Mouse (Mus musculus) kidney, adult 2 months (tissue): ENCODE measurements around the gene Snd1. TPM values are rescaled to one million over a fixed set of nuclear protein-coding genes. Genes with fewer than 3 reads are reported as not detected.

Experiments used
- DNase-seq: peaks from one replicate; pipeline ENCODE4 v3.0.0; 2021
- H3K27ac ChIP-seq: fragments of 200-500 bp; 2 replicates; pipeline ENCODE4 v1.5.1; 2012; ENCODE audit warnings: low read depth, low read length, control low read depth, inconsistent platforms; ENCODE audit not compliant: insufficient read depth
- H3K27me3 ChIP-seq: fragments of 200-500 bp; replicated peaks from 2 replicates; pipeline ENCODE4 v1.6.1; 2012; ENCODE audit warnings: mild to moderate bottlenecking, moderate library complexity, low read length, inconsistent platforms; ENCODE audit not compliant: control insufficient read depth, insufficient read depth
- H3K36me3 ChIP-seq: fragments of 200-500 bp; 2 replicates; pipeline ENCODE4 v1.6.1; 2012; ENCODE audit warnings: mild to moderate bottlenecking, moderate library complexity, low read length, inconsistent platforms; ENCODE audit not compliant: control insufficient read depth, insufficient read depth
- H3K4me1 ChIP-seq: fragments of 200-500 bp; 2 replicates; pipeline ENCODE4 v1.6.1; 2011; ENCODE audit warnings: low read length; ENCODE audit not compliant: control insufficient read depth, insufficient read depth
- H3K4me3 ChIP-seq: fragments of 200-500 bp; 2 replicates; pipeline ENCODE4 v1.5.1; 2011; ENCODE audit warnings: mild to moderate bottlenecking, low read depth, low read length, control low read depth; ENCODE audit not compliant: insufficient read depth
- CTCF ChIP-seq: fragments of 200-500 bp; conservative IDR thresholded peaks from 2 replicates; pipeline ENCODE4 v1.5.1; 2011; ENCODE audit warnings: low read depth, mild to moderate bottlenecking, control low read depth, low read length, moderate library complexity, mixed read lengths; ENCODE audit not compliant: insufficient read depth, insufficient read length
- POLR2A ChIP-seq: fragments of 200-500 bp; IDR thresholded peaks from one replicate; pipeline ENCODE4 v1.6.1; 2011; ENCODE audit warnings: low read depth, low read length, control low read depth
- WGBS: fragments of 180-500 bp; shearing (Covaris S2); methylation state at CpG from one replicate; pipeline ENCODE4 v1.1.7; 2018; 5-methylcytosine and 5-hydroxymethylcytosine counted together
- polyA plus RNA-seq: library from polyadenylated mRNA; depleted of rRNA; stranded (reverse); fragments of >200 nt; gene quantifications from 2 replicates; pipeline ENCODE4 v1.2.3, GENCODE M21; 2012

Snd1 gene
- polyA plus RNA-seq, 1 experiment: 41.0 TPM

DNA sequence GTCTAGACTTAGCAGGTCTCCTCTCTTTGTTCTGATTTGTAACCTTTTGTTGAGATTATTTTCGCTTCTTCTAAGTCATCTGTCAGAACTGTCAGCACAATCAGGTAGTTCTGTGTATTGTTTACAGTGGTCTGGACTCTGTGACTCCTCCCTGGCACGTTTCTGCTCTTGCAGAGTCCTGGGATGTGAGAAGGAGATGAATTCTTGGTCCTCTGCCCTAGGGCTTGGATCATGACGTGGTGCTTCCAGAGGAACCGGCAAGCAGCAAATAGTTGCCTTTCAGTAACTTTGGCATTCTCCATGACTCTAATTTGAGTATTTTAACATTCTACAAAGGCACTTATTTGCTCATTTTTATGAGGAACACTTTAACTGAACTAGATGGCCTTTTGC is 242.9 kb downstream of the Snd1 start:
- H3K36me3 ChIP-seq: no peaks in the 10 kb centered on the region
- TF ChIP-seq POLR2A: no peak
- TF ChIP-seq CTCF: no peak
- no peaks in the 10 kb centered on the region for H3K4me1 ChIP-seq
- H3K27me3 ChIP-seq: no peaks in the 10 kb centered on the region
- no peak overlapping the region for H3K27ac ChIP-seq
- H3K4me3 ChIP-seq: no peak overlapping the region
- 44% methylated on average over 4 of the region's 4 CpGs for WGBS
- no peak for DNase-seq

DNA sequence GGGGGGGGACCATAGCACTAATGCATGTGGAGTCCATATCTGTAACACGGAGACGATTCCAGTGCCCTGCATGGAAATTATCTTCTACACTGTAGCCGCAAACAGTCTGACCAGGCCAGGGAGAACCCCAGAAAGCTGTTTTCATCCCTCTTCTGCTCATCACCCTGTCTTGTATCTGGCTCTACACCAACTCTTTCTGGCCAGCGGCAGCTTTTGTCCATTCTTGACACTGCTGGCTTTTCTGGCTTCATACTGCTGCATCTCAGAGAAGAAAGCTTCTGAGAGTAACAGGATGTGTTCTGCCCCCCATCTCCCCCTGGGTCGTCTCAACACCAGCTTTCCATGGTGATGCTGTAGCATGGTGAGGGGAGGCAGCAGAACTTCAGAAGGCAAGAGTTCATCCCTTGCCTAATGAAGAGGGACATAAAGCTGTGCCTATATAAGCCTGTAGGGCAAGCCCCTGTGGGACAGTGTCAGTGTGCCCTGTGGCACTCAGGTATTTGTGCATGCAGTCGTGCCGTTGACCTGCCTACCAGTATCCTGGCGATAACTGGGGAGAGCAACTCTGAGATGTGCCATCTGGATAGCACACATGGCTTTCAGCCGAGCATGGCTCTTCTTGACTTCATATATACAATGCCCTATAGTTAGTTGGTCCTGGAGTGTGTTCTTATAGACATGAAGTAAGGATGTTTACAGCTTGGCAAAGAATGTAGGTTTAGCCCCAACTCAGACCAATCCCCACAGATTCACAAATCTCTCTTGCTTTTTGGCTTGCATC is 245.6 kb downstream of the Snd1 start:
- Histone ChIP-seq H3K27me3 (no peaks in the 10 kb centered on the region), H3K36me3 (no peaks in the 10 kb centered on the region), H3K27ac (no peak overlapping the region), H3K4me3 (no peak overlapping the region), H3K4me1 (0 out of 2 replicates have a peak, but pooled peaks cover 3% of the 10 kb centered on the region)
- DNase-seq: no peak
- TF ChIP-seq POLR2A (no peak), CTCF (no peak)
- WGBS: 91% methylated on average over 9 of the region's 9 CpGs

DNA sequence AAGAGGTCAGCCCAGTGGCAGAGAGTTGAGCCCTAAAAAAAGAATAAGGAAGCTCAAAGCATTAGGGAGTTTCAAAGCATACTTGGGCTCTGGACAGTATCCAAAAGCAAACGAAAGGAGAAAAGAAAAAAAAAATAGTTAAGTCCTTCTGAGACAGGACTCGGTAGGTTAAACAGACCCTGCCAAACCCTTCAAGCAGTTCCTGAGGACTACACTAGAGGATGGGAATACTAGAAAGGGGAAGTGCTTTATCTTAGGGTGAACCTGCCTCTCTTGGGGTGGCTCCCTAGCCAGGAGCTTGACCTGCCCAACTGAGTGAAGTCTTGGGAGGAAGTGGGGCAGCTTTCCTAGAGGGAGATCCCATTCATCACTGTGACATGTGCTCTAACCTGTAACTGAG is 248.1 kb downstream of the Snd1 start:
- 0 out of 2 replicates have a peak, but pooled peaks cover 3% of the 10 kb centered on the region for H3K4me1 ChIP-seq
- TF ChIP-seq POLR2A (no peak), CTCF (no peak)
- no peak for DNase-seq

DNA sequence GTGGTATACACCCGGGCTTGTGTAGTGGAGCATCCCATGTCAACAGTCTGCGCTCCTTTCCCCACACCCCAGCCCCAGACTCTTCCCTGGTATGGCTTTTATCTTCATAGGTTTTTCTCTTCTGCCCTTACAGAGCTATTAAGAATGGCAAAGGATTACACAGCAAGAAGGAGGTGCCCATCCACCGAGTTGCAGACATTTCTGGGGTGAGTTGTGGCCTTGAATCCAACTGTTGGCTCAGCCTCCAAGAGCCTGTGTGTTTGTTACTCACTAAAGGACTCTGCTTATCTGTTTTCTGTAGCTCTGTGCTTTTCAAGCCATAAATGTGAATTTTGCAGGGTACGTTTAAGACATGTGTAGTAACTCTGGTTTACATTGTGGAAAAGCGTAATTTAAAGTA is 249.8 kb downstream of the Snd1 start:
- Histone ChIP-seq H3K4me1 (0 out of 2 replicates have a peak, but pooled peaks cover 3% of the 10 kb centered on the region), H3K4me3 (no peak overlapping the region), H3K27me3 (no peaks in the 10 kb centered on the region), H3K36me3 (no peaks in the 10 kb centered on the region), H3K27ac (no peak overlapping the region)
- DNase-seq: no peak
- no peak for TF ChIP-seq CTCF
- TF ChIP-seq POLR2A: no peak
- WGBS: 86% methylated on average over 5 of the region's 5 CpGs

More for the DNA sequence above, 248.1 kb downstream of the Snd1 start:
- 24% methylated on average over 2 of the region's 2 CpGs for WGBS
- Histone ChIP-seq H3K36me3 (no peaks in the 10 kb centered on the region), H3K27me3 (no peaks in the 10 kb centered on the region), H3K27ac (no peak overlapping the region), H3K4me3 (no peak overlapping the region)

DNA sequence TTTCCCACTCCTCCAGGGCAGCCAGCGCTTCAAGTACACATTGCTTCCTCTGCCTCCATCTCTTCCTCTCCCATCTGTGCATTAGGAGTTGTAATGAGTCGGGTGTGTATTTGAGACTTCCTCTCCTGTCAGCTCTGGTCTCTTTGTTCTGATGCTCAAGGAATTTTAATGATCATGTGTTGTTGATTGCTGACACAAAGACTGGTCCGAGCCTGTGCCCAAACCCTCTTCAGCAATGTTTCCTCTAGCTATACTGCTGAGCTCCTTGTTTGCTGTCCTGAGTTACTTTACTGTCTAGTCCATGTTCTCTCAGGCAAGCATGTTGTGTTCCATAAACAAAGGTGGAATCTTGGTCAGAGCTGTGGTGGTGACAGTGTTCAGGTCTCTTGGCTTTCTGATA is 254.3 kb downstream of the Snd1 start:
- no peak overlapping the region for H3K27ac ChIP-seq
- no peak overlapping the region for H3K4me3 ChIP-seq
- H3K4me1 ChIP-seq: no peaks in the 10 kb centered on the region
- no peak for DNase-seq
- 64% methylated on average over 3 of the region's 3 CpGs for WGBS
- H3K36me3 ChIP-seq: no peaks in the 10 kb centered on the region
- H3K27me3 ChIP-seq: no peaks in the 10 kb centered on the region
- TF ChIP-seq CTCF (no peak), POLR2A (no peak)

DNA sequence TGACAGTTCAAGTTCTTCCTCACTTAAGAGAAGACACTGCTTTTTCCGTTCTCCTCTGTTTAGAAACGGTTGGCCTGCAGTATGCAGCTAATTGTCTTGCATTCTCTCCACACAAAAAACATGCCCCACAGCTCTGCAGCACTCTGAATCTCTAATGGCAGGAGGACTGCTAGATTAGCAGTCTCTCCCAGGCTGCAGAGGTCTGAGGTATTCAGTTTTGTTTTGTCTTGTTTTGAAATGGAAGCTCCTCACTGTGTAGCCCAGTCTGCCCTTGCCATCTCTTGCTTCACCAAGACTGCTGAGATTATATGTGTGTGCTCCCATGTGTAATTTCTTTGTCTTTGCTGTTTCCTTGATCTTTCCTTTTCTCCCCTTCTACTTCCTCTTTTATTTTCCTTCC is 254.7 kb downstream of the Snd1 start:
- H3K4me3 ChIP-seq: no peak overlapping the region

DNA sequence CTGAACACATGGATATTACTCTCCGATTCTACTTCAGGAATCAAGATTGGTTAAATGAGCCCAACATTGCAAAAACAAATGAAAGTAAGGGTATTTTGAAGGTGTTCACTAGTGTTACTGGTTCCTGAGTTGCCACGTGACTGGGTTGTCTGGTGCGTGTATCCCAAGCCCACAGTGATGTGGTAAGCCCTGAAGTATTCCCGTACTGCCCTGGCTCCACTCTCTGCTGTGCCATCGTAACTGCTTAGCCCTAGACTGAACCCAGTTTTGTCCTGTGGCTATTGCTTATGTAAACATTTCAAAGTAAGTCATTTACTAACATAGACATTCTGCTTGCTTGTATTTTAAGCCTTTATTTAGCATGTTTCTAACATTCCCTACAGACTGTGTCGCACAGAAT is 256.3 kb downstream of the Snd1 start:
- no peak overlapping the region for H3K4me3 ChIP-seq
- TF ChIP-seq CTCF (no peak), POLR2A (no peak)
- no peaks in the 10 kb centered on the region for H3K36me3 ChIP-seq
- no peaks in the 10 kb centered on the region for H3K4me1 ChIP-seq
- no peak overlapping the region for H3K27ac ChIP-seq
- peak; percentile 12 for DNase-seq
- 67% methylated on average over 6 of the region's 6 CpGs for WGBS
- no peaks in the 10 kb centered on the region for H3K27me3 ChIP-seq

More for the DNA sequence above, 254.7 kb downstream of the Snd1 start:
- no peaks in the 10 kb centered on the region for H3K27me3 ChIP-seq
- WGBS: 71% methylated on average over 2 of the region's 2 CpGs
- no peaks in the 10 kb centered on the region for H3K4me1 ChIP-seq
- no peak overlapping the region for H3K27ac ChIP-seq
- no peaks in the 10 kb centered on the region for H3K36me3 ChIP-seq
- TF ChIP-seq POLR2A (no peak), CTCF (no peak)
- DNase-seq: no peak
